Mouse (Mus musculus) layer of hippocampus, postnatal 36 days (tissue): ENCODE measurements around the gene Ippk. TPM values are rescaled to one million over a fixed set of nuclear protein-coding genes. Genes with fewer than 3 reads are reported as not detected.
A peak's percentile ranks its signal among the peaks of the same experiment; 100 is the strongest.

Experiments used
- DNase-seq, 2 experiments: peaks; one replicate each; pipeline ENCODE4 v3.0.0; 2022
- total RNA-seq, 2 experiments: library from RNA; stranded (reverse); gene quantifications; 2 replicates each; pipeline ENCODE4 v1.2.3; 2021

The Ippk gene
- 10 to 100 TPM; 34.5 to 37.9 TPM for total RNA-seq

DNA sequence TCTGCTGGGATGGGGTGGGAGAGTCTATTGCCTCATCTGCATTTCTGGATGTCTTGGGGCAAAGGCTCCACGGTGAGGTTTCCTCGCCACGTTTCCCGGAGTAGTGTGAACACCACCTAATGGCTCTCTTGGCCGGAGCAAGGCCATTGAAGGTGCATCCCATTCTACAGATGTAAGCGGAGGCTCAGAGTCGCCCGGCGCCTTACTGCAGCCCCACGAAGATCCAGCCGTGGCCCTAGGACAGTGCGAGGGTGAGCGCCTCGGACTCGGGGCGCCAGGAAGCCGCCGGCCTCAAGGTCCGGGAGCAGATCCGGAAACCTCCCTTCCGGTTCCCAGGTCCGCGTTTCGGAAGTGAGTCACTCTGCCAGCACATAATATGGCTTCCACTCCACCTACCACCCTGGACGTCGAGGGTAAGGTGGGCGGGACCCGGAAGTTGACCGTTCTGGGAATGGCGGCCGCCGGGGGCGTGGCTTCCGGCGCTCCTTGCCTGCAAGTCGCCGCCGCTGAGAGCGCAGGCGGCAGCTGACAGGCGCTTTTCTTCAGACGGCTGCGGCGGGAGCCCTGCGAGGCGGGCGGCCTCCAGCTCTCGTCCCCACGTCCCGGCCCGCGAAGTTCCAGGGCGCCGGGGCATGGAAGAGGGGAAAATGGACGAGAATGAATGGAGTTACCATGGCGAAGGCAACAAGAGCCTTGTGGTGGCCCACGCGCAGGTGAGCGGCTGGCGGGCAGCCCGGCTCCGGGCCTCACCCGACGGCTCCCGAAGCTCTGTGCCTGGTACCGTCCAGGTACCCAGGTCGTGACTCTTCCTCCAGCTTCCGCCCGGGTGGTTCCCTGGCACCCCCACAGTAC is at the start of gene Ippk:
Gene Ippk (plus strand): TSS at position 496 of the 852 bp plus-strand sequence.
- DNase-seq, result peak; percentile 98 to 99

DNA sequence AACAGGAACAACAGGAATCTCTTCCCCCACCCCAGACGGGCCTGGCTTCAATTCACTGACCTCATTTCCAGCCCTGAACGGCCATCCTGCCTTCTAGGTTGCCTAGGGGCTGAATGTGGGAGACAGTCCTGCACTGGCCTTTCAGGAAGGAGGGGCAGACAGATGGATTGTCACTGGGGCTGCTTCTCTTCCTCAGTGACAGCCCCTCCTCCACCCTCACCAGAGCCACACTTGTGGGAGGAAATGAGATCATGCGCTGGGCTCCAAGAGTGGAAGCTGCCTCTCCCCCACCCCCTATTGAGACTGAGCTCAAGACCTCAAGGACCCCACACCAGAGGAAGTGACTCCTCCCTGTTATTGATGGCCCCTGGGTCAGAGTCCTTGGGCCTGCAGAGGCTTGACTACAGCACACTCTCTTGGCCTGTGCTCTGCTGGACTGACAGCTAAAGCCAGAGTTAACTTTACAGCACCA is 49.6 kb upstream of the Ippk start:
- peak; percentile 47 to 49 for DNase-seq

DNA sequence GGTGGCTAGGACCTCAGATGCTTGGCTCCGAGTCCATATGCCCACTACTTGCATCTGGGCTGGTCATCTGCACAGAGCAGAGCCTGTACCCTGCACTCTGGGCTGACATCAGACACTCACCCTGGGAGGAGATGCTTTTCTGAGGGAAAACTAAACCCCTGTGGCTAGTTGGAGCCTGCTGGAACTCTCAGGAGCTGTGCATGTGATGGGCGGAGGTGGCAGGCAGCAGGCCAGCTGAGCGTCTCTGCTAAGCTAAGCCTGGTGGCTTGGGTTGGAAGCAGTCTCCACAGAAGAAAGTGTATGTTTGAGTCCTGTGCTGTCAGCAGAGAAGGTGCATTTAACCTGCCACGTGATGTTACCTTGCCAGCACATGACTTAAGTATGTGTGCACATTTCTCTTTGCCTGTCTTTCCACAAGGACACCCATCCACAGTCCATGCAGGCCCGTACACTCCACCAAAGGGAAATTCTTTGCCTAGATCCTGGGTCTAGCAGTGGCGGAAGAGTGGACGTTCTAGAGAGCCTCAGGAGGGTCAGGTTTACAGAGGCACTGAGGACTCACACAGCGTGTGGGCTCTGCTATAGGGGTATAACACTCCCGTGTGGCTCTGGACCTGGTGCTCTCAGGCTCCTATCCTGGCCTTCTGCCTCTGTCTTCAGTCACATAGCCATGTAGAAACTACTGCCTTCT is 48.5 kb upstream of the Ippk start:
- DNase-seq, result no peak

DNA sequence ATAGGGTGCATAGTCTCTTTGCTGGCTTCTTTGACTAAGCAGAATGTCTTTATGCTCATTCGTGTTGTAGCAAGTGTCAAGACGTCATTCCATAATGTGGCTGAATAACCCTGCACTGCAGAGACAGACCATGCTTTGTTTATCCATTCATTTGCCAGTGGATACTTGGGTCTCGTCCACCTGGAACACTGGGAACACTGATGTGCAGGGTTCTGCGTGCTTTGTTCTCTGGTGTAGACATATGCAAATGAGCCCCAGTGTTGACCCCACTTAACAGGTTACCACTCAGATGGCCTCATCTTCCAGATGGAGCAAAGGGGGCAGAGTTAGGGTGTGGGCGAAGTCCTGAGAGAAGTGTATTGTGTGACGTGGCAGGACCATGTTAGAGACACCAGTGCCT is 46.7 kb upstream of the Ippk start:
- no peak for DNase-seq

DNA sequence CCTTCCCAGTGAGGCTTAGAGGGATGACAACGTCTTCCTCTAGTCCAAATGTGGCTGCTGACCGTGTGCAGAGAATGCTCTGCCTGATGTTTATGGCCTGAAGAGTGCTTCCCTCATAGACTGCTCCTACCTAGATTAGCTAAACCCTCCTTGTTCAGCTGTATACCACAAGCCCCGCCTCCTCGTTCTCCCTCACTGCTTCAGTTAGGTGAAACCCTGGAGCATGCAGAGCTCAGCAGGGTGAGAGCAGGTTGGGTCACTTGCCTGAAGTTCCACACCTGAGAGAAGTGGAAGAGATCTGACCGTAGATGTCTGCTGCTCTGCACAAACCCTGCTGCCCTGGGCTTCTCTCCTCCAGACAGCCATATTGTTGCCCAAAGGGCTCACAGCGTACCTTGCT is 46.3 kb upstream of the Ippk start:
- DNase-seq, result no peak

DNA sequence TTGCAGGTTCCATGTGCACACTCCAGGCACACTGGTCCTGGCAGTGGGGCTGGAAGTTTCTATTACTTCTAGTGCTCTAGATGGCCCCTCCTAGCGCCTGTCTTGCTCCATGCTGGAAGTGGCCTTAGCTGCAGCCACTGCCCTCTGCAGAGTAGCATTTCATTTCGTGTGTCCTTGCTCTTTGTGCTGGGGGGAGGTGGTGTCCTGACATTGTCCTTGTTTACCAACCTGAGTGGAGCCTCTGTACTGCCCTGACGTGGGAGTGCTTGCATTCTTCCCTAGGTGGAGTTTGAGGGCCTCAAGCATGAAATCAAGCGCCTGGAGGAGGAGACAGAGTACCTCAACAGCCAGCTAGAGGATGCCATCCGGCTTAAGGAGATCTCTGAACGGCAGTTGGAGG is 43.4 kb upstream of the Ippk start:
- DNase-seq, result no peak

DNA sequence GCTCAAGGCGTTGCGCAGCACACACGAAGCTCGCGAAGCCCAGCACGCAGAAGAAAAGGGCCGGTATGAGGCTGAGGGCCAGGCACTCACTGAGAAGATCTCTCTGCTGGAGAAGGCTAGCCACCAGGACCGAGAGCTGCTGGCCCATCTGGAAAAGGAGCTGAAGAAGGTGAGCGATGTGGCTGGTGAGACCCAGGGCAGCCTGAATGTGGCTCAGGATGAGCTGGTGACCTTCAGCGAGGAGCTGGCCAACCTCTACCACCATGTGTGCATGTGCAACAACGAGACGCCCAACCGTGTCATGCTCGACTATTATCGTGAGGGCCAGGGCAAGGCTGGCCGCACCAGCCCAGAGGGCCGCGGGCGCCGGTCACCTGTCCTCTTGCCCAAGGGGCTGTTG is 41.7 kb upstream of the Ippk start:
- DNase-seq, result no peak

DNA sequence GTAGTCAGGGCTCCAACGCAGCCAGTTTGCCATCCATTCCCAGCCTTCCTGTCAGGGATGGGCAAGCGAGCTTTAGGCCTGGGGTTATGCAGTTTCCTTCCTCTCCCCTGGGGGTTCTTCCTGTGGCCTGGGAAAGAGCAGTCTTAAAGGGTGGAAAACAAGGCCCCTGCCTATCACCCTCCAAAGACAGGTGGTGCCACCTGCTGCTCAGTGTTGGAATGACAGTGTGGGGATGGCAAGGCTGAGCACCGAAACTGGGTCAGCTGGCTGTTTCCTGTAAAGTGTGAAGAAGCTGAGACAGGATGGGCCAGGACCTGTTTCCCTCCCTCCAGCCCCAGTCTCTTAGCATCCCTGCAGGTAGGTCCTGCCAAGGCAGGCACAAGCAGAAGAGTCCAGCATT is 39.8 kb upstream of the Ippk start:
- peak; percentile 77 to 86 for DNase-seq

DNA sequence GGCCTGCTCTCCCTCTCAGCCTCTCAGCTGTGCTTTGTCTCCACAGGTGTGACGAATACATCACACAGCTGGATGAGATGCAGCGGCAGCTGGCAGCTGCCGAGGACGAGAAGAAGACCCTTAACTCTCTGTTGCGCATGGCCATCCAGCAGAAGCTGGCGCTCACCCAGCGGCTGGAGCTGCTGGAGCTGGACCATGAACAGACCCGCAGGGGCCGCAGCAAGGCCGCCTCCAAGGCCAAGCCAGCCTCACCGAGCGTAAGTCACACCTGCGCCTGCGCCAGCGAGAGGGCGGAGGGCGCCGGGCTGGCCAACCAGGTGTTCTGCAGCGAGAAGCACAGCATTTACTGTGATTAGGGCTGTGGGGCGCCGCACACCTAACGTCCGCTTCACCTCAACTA is 38.1 kb upstream of the Ippk start:
- DNase-seq, result no peak

DNA sequence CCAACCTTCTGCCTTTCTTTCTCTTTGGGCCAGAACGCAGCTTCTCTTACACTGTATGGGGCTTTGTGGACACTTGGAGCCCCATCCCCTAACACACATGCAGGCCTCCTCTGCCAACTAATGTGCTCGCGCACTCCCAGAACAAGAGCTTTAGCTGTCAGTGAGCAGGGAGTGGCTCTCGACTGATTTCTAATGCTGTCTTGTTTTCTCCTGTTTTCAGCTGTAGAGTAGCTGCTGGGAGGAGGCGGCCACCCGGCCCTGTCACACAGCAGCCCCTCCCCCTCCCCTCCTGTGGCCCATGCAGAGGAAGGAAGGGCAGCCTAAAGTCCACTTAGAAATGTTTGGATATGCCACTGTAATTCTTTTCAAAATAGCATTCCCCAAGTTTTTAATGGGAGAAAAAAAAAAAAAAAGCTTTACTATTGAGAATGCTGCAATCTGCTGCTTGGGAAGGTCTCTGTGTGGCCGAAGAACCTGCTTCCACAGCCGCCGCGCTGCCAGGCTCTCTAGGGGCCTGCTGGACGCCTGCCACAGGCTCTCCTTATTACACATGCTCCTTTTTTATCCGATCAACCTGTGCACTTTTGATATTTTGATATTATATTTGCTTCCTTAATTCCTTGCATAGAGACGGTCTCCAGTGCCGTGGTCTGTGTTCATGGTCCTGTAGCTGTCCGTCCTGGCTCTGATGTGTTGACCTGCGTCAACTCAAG is 36.1 kb upstream of the Ippk start:
- no peak for DNase-seq

DNA sequence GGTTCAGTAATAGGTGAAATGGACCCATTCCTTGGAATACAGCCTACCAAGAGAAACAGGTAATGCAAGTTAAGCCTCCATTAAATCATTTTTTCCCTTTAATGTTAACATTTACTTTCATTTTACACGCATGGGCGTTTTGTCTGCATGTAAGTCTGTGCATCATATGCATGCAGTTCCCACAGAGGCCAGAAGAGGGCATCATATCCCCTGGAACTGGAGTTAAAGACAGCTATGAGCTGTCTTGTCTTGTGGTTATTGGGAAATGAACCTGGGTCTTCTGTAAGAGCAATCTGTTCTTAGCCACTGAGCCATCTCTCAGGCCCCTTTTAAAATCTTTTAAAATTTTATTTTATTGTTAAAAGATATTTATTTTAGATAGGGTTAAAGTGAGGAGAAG is 29.7 kb upstream of the Ippk start:
- DNase-seq, result no peak

DNA sequence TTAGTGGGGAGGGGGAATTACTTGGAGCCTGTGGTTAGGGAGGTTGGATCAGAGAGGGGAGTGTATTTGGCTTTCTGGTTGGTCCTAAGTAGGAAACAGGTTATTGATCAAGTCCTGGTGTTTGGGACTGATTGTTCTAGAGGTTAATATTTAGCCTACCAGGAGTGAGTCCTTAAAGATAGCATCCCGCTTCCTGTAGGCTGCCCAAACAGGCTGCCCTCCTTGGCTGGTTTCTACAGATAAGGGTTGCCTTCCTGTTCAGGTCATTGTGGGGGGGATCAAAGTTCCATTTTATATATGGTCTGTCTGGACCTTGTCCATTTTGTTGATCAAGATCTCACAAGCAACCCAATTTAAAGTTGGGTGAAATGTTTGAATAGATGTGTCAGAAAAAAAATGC is 27.5 kb upstream of the Ippk start:
- DNase-seq, result no peak

DNA sequence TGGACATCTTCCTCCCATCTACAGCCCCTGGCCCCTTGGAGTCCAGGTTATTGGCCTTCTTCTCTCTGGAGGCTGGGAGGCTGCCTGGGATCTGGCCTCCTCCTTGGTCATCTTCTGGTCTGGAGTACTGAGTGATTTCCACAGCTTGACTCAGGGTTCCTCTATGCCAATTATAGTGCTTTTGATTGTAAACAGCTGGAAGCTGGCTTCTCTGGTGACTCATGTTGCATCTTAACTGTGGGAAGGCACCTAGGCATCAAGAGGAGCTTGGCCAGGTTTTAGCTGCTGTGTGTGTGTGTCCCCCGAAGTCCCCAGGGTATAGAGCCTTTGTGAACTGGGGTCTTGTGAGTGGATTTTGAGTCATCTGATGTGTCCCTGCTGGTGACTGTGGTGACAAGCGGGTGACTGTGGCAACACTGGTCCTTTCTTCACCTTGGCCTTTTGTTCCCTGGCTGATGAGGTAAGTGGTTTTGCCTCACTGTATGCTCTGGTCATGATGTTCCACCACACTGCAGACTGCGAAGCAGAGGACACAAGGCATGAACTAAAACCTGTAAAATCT is 26.1 kb upstream of the Ippk start:
- DNase-seq, result no peak

DNA sequence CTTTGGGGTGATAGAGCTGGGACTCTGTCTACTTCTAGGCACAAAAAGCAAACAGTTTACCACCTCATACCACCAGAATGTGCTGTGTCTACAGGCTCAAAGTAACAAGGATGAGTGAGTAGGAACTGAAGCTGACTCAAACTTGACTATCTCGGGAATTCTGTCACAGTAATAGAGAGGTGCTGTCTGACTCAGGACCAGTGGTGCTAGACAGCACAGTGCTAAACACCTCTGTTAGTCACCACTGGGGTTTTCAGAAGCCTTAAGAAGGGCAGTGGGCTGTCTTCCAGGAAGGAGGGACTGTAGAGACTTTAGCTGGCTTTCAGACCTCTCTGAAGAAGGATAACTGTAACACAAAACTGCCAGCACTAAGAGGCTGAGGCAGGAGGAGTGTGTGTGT is 24.3 kb upstream of the Ippk start:
- DNase-seq, result no peak

DNA sequence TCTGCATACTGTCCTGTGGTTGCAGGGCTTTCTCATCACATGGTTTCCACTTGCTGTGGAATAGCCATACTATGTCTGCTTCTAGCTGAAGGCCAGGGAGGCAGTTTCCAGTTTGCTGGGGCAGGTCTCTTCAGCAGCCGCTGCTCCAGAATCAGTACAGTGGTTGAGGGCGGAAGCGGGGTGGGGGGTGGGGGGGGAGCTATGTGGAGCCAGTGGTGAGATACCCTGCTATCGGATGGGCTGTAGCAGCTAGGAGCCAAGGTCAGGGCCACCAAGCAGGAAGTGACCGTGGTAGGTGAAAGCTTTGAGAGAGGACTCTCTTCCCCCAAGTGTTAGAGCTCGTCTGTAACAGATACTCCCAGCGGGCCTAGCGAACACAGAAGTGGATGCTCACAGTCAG is 22.9 kb upstream of the Ippk start:
- no peak for DNase-seq

DNA sequence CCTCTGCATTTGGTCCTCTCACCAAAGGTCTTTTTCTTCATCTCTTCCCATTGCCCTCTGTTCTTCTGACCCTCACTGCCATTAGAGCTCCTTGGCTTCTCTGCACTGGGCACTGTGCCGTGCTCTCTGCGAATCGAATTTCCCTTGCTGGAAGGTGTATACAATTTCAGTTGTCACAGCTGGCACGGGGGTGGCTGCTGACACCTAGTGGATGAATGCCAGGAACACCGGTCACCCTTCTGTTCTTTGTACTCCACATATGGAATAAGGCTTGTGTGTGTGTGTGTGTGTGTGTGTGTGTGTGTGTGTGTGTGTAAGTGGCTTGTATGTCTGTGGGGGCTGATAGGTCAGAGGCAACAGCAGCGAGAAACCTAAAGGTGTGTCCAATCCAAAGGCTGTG is 20.9 kb upstream of the Ippk start:
- no peak for DNase-seq

DNA sequence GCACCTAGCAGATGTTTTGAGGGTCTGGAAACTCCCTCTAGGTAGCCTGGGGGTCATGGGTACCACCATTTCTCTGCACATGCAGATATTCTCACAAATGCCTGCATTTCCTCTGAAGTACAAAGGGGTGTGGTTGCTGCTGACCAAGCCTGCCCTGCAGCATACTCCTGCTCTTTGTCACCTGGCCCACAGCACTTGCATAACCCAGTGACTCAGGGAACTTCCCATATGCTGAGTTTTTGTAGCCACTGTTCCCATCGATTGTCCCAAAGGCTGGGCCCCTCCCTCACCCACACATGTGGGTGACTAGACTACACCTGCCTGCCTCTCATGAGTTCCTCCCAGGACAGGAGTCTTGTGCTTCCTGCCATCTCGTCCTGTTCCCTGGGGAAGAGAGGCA is 18.4 kb upstream of the Ippk start:
- DNase-seq, result no peak

DNA sequence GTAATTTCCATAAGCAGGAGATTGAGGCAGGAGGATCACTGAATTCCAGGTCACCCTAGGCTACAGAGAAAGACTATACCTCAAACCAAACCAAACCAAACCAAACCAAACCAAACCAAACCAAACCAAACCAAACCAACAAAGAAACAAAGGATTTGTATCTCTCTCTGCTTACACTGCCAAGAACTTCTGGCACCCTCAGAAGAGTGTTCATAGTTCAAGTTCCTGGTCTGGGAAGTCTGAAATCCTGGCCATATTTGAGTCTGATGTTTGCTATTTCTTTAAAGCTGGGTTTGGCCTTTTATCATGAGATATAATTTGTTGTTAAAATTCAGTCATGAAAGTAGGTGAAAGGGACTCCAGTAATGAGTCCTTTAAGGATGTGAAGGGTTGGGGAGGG is 13.3 kb upstream of the Ippk start:
- no peak for DNase-seq

DNA sequence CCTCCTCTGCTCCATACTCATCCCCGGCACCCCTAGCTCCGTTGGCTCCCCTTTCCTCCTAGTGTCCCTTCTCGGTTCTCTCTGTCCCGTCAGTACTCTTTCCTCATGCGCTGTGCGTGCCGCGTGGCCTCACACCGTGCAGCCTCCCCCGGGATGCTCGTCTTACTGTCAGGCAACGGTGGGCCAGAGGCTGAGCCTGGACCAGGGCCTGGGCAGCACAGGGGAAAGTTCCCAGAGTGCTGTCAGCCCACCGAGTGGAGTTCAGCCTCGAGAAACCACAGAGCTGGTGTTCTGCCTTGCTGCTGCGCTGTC is 513 bp downstream of the Ippk start:
- DNase-seq, result no peak

DNA sequence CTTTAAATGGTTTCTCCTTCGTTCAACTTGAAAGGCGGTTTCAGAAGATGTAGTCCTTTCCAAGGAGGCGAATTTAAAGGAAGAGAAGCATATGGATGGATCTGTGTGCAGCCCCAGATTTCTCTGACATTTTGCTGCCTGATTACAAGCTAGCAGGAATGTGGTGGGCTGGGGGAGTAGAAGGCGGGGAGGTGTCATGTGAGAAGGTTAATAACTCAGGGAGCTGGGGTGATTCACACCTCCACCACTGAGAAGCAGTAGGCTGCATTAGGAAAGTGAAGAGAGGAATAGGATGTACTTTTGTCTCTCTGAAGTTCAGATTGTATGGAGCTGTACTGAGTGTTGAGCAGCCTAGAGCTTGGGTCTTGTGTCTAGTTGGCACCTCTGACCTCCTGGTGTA is 910 bp downstream of the Ippk start:
- no peak for DNase-seq

DNA sequence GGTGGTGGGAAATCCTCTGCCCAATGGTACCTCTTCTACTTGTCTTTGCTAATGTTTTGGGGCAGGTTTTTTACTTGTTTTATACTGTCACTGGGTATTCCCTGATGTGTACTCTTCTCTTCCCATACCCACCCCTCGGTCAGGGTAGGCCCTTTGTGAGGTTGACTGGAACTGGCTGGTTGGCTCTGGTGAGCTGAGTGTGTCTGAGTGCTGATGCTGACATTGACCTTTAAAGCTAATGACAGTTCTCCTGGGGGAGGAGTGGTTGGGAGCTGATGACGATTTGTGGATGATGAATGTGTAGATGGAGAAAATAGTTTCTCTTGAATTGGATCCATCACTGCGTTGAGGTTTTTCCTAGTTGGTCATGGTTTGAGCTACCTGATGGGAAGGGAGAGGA is 5.7 kb downstream of the Ippk start:
- no peak for DNase-seq

DNA sequence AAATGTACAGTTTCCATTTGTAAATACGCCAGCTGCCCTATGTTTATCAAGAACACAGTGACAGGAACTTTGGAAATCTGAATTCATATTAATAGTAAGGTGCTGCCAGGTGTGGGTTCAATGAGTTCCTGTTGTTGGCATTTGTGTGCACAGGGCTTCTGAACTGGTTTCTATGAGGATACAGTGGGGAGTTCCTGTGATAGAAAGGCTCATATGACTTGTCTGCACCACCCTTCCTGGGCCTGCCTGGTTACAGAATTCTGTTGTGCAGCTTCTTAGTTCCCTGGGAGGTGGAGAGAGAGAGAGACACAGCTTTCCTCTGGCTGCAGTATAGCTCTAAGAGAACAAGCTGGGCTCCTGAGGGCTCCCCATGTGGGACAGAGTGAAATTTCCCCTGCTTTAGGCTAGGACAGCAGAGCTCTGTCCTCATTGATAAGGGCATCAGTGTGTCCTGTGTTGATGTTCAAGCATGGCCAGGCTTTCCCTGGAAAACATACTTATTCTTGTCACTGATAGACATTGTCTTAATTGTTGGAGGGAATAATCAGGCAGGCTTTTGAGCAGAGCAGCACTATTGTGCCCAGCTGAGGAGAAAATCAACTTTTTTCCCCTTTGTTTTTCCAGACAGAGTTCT is 7.1 kb downstream of the Ippk start:
- DNase-seq, result no peak

DNA sequence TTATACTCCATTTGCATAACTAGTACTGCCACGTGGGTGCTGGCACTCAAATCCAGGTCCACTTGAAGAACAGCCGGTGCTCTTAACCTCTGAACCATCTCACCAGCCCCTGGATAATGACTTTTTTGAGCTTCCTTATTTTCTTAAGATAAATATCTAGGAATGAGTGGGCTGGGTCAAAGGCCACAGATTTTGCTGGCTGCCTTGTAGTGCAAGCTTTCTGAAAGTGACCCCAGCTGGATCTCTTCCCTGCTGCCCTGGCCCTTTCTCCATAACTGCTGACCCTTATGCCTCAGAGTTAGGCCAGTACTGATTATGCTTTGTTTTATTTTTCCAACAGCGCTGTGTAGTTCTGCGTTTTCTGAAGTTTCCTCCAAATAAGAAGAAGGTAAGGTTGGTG is 9.5 kb downstream of the Ippk start:
- no peak for DNase-seq
